Mouse (Mus musculus) urinary bladder, postnatal 36 days (tissue): Measurements from ENCODE around the gene Tcp10a.
"Not testable (repeated sequence)": the region's sequence is repeated elsewhere in the genome, so short reads cannot be mapped to it uniquely, and the experiment has no call there.

ENCODE experiments used
- DNase-seq, 2 experiments: peaks; one replicate each; pipeline ENCODE4 v3.0.0; 2022; ENCODE audit warnings: low spot score in 2 of 2, mixed read lengths in 1 of 2

Tcp10a gene

GRCm38 (mm10) chr17:7324346-7324745 lies at the start of gene Tcp10a:
Tcp10a (plus strand) TSS chr17:7324646.
- not testable (repeated sequence) for DNase-seq

GRCm38 (mm10) chr17:7278702-7279242 lies 45.7 kb upstream of the Tcp10a start:
- no peak for DNase-seq

GRCm38 (mm10) chr17:7279251-7279650 lies 45.2 kb upstream of the Tcp10a start:
- no peak for DNase-seq

GRCm38 (mm10) chr17:7284297-7284910 lies 40.0 kb upstream of the Tcp10a start:
- peak in 1 of 2 experiments; percentile 32 for DNase-seq

- no peak for DNase-seq
These were observed 39.2 kb upstream of the Tcp10a start for GRCm38 (mm10) chr17:7285292-7285691.

GRCm38 (mm10) chr17:7286422-7287050 lies 37.9 kb upstream of the Tcp10a start:
- no peak for DNase-seq

- DNase-seq = no peak
These were observed 32.3 kb upstream of the Tcp10a start for GRCm38 (mm10) chr17:7292012-7292684.

GRCm38 (mm10) chr17:7306278-7307196 lies 17.9 kb upstream of the Tcp10a start:
- DNase-seq = peak; percentile 11 to 14

- DNase-seq = not testable (repeated sequence)
These were observed 8.6 kb upstream of the Tcp10a start for GRCm38 (mm10) chr17:7315693-7316382.

GRCm38 (mm10) chr17:7319789-7320188 lies 4.7 kb upstream of the Tcp10a start:
- not testable (repeated sequence) for DNase-seq

GRCm38 (mm10) chr17:7326415-7326814 lies 2.0 kb downstream of the Tcp10a start:
- not testable (repeated sequence) for DNase-seq

- not testable (repeated sequence) for DNase-seq
These were observed 8.3 kb downstream of the Tcp10a start for GRCm38 (mm10) chr17:7332745-7333144.

- not testable (repeated sequence) for DNase-seq
These were observed 12.9 kb downstream of the Tcp10a start for GRCm38 (mm10) chr17:7337381-7337780.

- not testable (repeated sequence) for DNase-seq
These were observed 24.3 kb downstream of the Tcp10a start for GRCm38 (mm10) chr17:7348765-7349164.

GRCm38 (mm10) chr17:7352596-7352995 lies 28.1 kb downstream of the Tcp10a start, which contains the start of gene Ttll2:
Ttll2 (minus strand) TSS chr17:7352696.
- not testable (repeated sequence) for DNase-seq

GRCm38 (mm10) chr17:7359806-7360205 lies 35.4 kb downstream of the Tcp10a start:
- DNase-seq = not testable (repeated sequence)

- not testable (repeated sequence) for DNase-seq
These were observed 36.5 kb downstream of the Tcp10a start for GRCm38 (mm10) chr17:7360749-7361465.

- DNase-seq = not testable (repeated sequence)
These were observed 41.2 kb downstream of the Tcp10a start for GRCm38 (mm10) chr17:7365615-7366014.

- not testable (repeated sequence) for DNase-seq
These were observed 41.8 kb downstream of the Tcp10a start for GRCm38 (mm10) chr17:7366265-7366664.
